Mouse (Mus musculus) gastrocnemius, postnatal 14 days (tissue): ENCODE data around the gene Gtdc1. TPM values are rescaled to one million over a fixed set of nuclear protein-coding genes. Genes with fewer than 3 reads are reported as not detected.
A peak's percentile ranks its signal among the peaks of the same experiment; 100 is the strongest.
"Not testable (repeated sequence)": the region's sequence is repeated elsewhere in the genome, so short reads cannot be mapped to it uniquely, and the experiment has no call there.

Source experiments
- DNase-seq: peaks from one replicate; pipeline ENCODE4 v3.0.0; 2021; ENCODE audit warnings: mixed read lengths
- intact Hi-C: fragments of 180-260 bp; cut with DNase I; formaldehyde crosslinking; loops from one replicate; pipeline ENCODE4 v1.15.1; 2025; ENCODE audit warnings: low total_unique reads
- total RNA-seq, 2 experiments: library from RNA; stranded (reverse); gene quantifications; 2 replicates each; pipeline ENCODE4 v1.2.3; 2021

Gene Gtdc1
- total RNA-seq, 2 experiments from 2014 or later = 23.5 to 24.4 TPM

GRCm38 (mm10) chr2:44633064-44633463, 294.4 kb downstream of the Gtdc1 start:
- intact Hi-C loops = no loop called here
- DNase-seq = no peak

- DNase-seq = no peak
- intact Hi-C loops = no loop called here
These were observed 294.9 kb downstream of the Gtdc1 start for GRCm38 (mm10) chr2:44632584-44632983.

- intact Hi-C loops = no loop called here
- no peak for DNase-seq
These were observed 296.4 kb downstream of the Gtdc1 start for GRCm38 (mm10) chr2:44631064-44631463.

GRCm38 (mm10) chr2:44628778-44629177, 298.7 kb downstream of the Gtdc1 start:
- intact Hi-C loops = no loop called here
- no peak for DNase-seq

- intact Hi-C loops = no loop called here
- DNase-seq = no peak
These were observed 302.3 kb downstream of the Gtdc1 start for GRCm38 (mm10) chr2:44625154-44625553.

- no peak for DNase-seq
- intact Hi-C loops = no loop called here
These were observed 305.0 kb downstream of the Gtdc1 start for GRCm38 (mm10) chr2:44622471-44622870.

GRCm38 (mm10) chr2:44599653-44600052, 327.8 kb downstream of the Gtdc1 start:
- intact Hi-C loops, DNase-seq: not testable (repeated sequence)

GRCm38 (mm10) chr2:44594276-44594675, 333.2 kb downstream of the Gtdc1 start:
- DNase-seq = no peak
- intact Hi-C loops = no loop called here

- DNase-seq = no peak
- intact Hi-C loops = no loop called here
These were observed 336.6 kb downstream of the Gtdc1 start for GRCm38 (mm10) chr2:44590881-44591280.

GRCm38 (mm10) chr2:44584061-44584460, 343.4 kb downstream of the Gtdc1 start:
- intact Hi-C loops = no loop called here
- no peak for DNase-seq

GRCm38 (mm10) chr2:44583491-44583890, 344.0 kb downstream of the Gtdc1 start:
- intact Hi-C loops = no loop called here
- DNase-seq = no peak

GRCm38 (mm10) chr2:44571810-44572209, 355.6 kb downstream of the Gtdc1 start:
- intact Hi-C loops = no loop called here
- DNase-seq = no peak

- intact Hi-C loops = no loop called here
- DNase-seq = no peak
These were observed 356.3 kb downstream of the Gtdc1 start for GRCm38 (mm10) chr2:44571156-44571555.

GRCm38 (mm10) chr2:44569140-44569952, 358.1 kb downstream of the Gtdc1 start:
- no peak for DNase-seq
- intact Hi-C loops = no loop called here

- DNase-seq = no peak
- intact Hi-C loops = no loop called here
These were observed 362.4 kb downstream of the Gtdc1 start for GRCm38 (mm10) chr2:44564776-44565692.

- intact Hi-C loops = no loop called here
- no peak for DNase-seq
These were observed 365.7 kb downstream of the Gtdc1 start for GRCm38 (mm10) chr2:44561789-44562188.

- intact Hi-C loops = no loop called here
- DNase-seq = no peak
These were observed 368.1 kb downstream of the Gtdc1 start for GRCm38 (mm10) chr2:44559242-44559944.

- intact Hi-C loops = no loop called here
- no peak for DNase-seq
These were observed 369.7 kb downstream of the Gtdc1 start for GRCm38 (mm10) chr2:44557669-44558281.

- peak; percentile 49 for DNase-seq
- intact Hi-C loops = no loop called here
These were observed 370.4 kb downstream of the Gtdc1 start for GRCm38 (mm10) chr2:44556861-44557592.
